Comparison of ENCODE assay signal across 8 mouse cellular contexts in the genomic region with DNA sequence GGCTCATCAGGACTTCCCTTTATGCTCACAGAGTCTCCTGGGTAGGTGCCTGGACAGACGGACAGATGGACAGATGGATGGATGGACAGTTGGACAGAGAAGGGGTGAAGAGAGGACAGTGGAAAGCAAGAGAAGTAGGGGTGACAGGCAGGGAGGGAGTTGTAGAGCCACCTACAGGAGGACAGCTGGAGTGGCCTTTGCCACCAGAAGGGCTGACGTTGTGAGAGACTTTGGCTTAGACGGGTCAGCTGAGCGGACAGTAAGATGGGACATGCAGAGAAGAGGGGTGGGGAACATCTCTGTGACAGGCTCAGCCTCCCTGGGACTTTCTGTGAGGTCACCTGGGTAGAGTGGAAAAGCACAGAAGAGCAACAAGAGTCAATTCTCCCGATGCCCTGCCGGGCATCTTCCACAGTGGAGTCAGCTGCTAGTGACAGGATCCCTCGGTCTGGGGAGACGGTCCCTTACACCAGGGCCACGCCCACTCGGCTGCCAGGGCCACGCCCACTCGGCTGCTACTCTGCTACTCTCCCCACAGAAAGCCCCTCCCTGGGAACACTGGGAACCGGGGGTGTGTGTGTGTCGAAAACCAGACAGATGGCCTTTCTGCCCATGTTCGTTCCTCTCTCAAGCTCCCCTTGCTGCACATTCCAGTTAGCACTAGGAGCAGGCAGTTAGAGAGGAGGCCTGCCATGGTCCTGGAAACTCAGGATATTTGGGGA. TPM values are rescaled to one million over a fixed set of nuclear protein-coding genes. Genes with fewer than 3 reads are reported as not detected.
A peak's percentile ranks its signal among the peaks of the same experiment; 100 is the strongest.
DNase-seq lines count a peak whose midpoint lies in the region.

No protein-coding gene starts in this region.

- DNase-seq in cerebellum, postnatal 10 days, result peak; percentile 64 to 68
- DNase-seq in cerebellum, postnatal 4 days (ENCODE audit: low spot score in 2 of 2), result no peak
- peak; percentile 33 to 67 for DNase-seq in left cerebral cortex, adult 18-20 months (ENCODE audit: low spot score in 2 of 2)
- no peak for DNase-seq in left cerebral cortex, adult 11 months (ENCODE audit: low spot score)
- DNase-seq in brain, adult 2 months (ENCODE audit: low read depth, low spot score), result peak; percentile 68
- peak; percentile 16 for DNase-seq in naive thymus-derived CD4-positive, alpha-beta T cell, adult 2 months (ENCODE audit: low read depth)
- DNase-seq in ovary, adult 18-20 months (ENCODE audit: low spot score), result no peak
- DNase-seq in urinary bladder, postnatal 4 days (ENCODE audit: low spot score in 2 of 2), result no peak

RNA-seq across cellular contexts. Expression of gene Dlec1, which starts 1.9 kb away (rescaled TPM):
- total RNA-seq in left cerebral cortex, adult 18-20 months (2021), result 1 to 10 TPM; 2.8 to 4.0 TPM

RNA-seq across cellular contexts. Expression of gene Plcd1, which starts 7.0 kb away (rescaled TPM):
- 10 to 100 TPM; 13.0 to 13.6 TPM for total RNA-seq in left cerebral cortex, adult 18-20 months (2021)

RNA-seq across cellular contexts. Expression of gene Vill, which starts 47.8 kb away (rescaled TPM):
- 1 to 10 TPM; 6.7 to 9.0 TPM for total RNA-seq in left cerebral cortex, adult 18-20 months (2021)

RNA-seq across cellular contexts. Expression of gene Acaa1b, which starts 56.6 kb away (rescaled TPM):
- 1 to 10 TPM; 1.3 to 1.5 TPM for total RNA-seq in left cerebral cortex, adult 18-20 months (2021)

RNA-seq across cellular contexts. Expression of gene Gm47289, which starts 58.6 kb away (rescaled TPM):
- total RNA-seq in left cerebral cortex, adult 18-20 months (2021), result not detected

Comparison
In these comparisons a context has a peak if more than half of its experiments do, and no peak if none do; other contexts are left out.
1. DNase-seq: peak in cerebellum, postnatal 10 days (2 of 2), left cerebral cortex, adult 18-20 months (2 of 2), brain, adult 2 months (single experiment) and naive thymus-derived CD4-positive, alpha-beta T cell, adult 2 months (single experiment); none in cerebellum, postnatal 4 days (0 of 2), left cerebral cortex, adult 11 months (single experiment), ovary, adult 18-20 months (single experiment) and urinary bladder, postnatal 4 days (0 of 2).